Mouse (Mus musculus) embryonic facial prominence, embryonic 14.5 days (tissue): ENCODE results near the gene Nsrp1. TPM values are rescaled to one million over a fixed set of nuclear protein-coding genes. Genes with fewer than 3 reads are reported as not detected.

Source experiments
- ATAC-seq: fragments of 200-750 bp; cut with Nextera tagmentation; 2 replicates; pipeline ENCODE4 v1.8.0; 2017; ENCODE audit warnings: low read depth, moderate number of reproducible peaks, moderate TSS enrichment
- DNase-seq: peaks from one replicate; pipeline ENCODE4 v3.0.0-alpha.2; 2015; ENCODE audit warnings: low spot score
- H3K27ac ChIP-seq: fragments of 300-500 bp; sonication (generic); replicated peaks from 2 replicates; pipeline ENCODE4 v1.5.1; 2014; ENCODE audit warnings: low read depth, mild to moderate bottlenecking, low read length, moderate library complexity
- H3K27me3 ChIP-seq: fragments of 300-500 bp; sonication (generic); replicated peaks from 2 replicates; pipeline ENCODE4 v1.6.1; 2014; ENCODE audit warnings: low read length; ENCODE audit not compliant: control insufficient read depth, insufficient read depth
- H3K36me3 ChIP-seq: fragments of 300-500 bp; sonication (generic); 2 replicates; pipeline ENCODE4 v1.6.1; 2014; ENCODE audit warnings: low read length, mixed read lengths; ENCODE audit not compliant: control insufficient read depth, insufficient read depth
- H3K4me1 ChIP-seq: fragments of 300-500 bp; sonication (generic); 2 replicates; pipeline ENCODE4 v1.6.1; 2014; ENCODE audit warnings: antibody characterized with exemption, low read length; ENCODE audit not compliant: control insufficient read depth, insufficient read depth
- H3K4me2 ChIP-seq: fragments of 300-500 bp; sonication (generic); 2 replicates; pipeline ENCODE4 v1.6.1; 2014; ENCODE audit warnings: low read depth, mild to moderate bottlenecking, low read length, moderate library complexity, mixed read lengths
- H3K4me3 ChIP-seq: fragments of 300-500 bp; sonication (generic); 2 replicates; pipeline ENCODE4 v1.5.1; 2014; ENCODE audit warnings: low read depth, mild to moderate bottlenecking, low read length
- H3K9ac ChIP-seq: fragments of 300-500 bp; sonication (generic); 2 replicates; pipeline ENCODE4 v1.6.1; 2014; ENCODE audit warnings: low read depth, mild to moderate bottlenecking, low read length, moderate library complexity, mixed read lengths
- H3K9me3 ChIP-seq: fragments of 300-500 bp; sonication (generic); 2 replicates; pipeline ENCODE4 v1.6.1; 2016; ENCODE audit warnings: low read length; ENCODE audit not compliant: control insufficient read depth
- WGBS: fragments of 180-500 bp; shearing (Covaris S2); extraction: QIAGEN DNeasy Blood & Tissue Kit; methylation state at CpG from one replicate; pipeline ENCODE4 v1.1.7; 2014; 5-methylcytosine and 5-hydroxymethylcytosine counted together
- polyA plus RNA-seq: library from polyadenylated mRNA; unstranded; fragments of >200 nt; fragmentation: Nextera tagmentation; extraction: Ambion mirVana; gene quantifications from 2 replicates; pipeline ENCODE4 v1.2.1, GENCODE M21; 2014

Gene Nsrp1
- polyA plus RNA-seq, 1 experiment from 2014 or later: 63.6 TPM

- Histone ChIP-seq H3K9me3 (no peaks in the 10 kb centered on the region), H3K9ac (no peak overlapping the region), H3K4me3 (no peak overlapping the region), H3K27ac (no peak overlapping the region), H3K4me1 (no peaks in the 10 kb centered on the region), H3K27me3 (no peaks in the 10 kb centered on the region), H3K4me2 (no peak overlapping the region), H3K36me3 (no peaks in the 10 kb centered on the region)
- no peak for ATAC-seq
- WGBS: 49% methylated on average over 3 of the region's 3 CpGs
- peak; percentile 20 for DNase-seq
Observed at GRCm38 (mm10) chr11:77096581-77096980, 18.3 kb upstream of the Nsrp1 start.

- ATAC-seq (no peak), DNase-seq (no peak)
- Histone ChIP-seq H3K27ac (no peak overlapping the region), H3K27me3 (no peaks in the 10 kb centered on the region), H3K4me2 (no peak overlapping the region), H3K36me3 (no peaks in the 10 kb centered on the region), H3K4me3 (no peak overlapping the region), H3K9me3 (no peaks in the 10 kb centered on the region), H3K4me1 (no peaks in the 10 kb centered on the region), H3K9ac (no peak overlapping the region)
- 63% methylated on average over 10 of the region's 10 CpGs for WGBS
Observed at GRCm38 (mm10) chr11:77095206-77095605, 17.0 kb upstream of the Nsrp1 start.

GRCm38 (mm10) chr11:77094136-77094535 is 15.9 kb upstream of the Nsrp1 start:
- H3K4me1 ChIP-seq: no peaks in the 10 kb centered on the region
- H3K9me3 ChIP-seq: no peaks in the 10 kb centered on the region
- no peak overlapping the region for H3K9ac ChIP-seq
- H3K36me3 ChIP-seq: no peaks in the 10 kb centered on the region
- DNase-seq: no peak
- no peak overlapping the region for H3K27ac ChIP-seq
- ATAC-seq: no peak
- H3K27me3 ChIP-seq: no peaks in the 10 kb centered on the region
- 62% methylated on average over 8 of the region's 8 CpGs for WGBS
- H3K4me2 ChIP-seq: no peak overlapping the region
- H3K4me3 ChIP-seq: no peak overlapping the region

GRCm38 (mm10) chr11:77093208-77093607 is 15.0 kb upstream of the Nsrp1 start:
- H3K4me1 ChIP-seq: no peaks in the 10 kb centered on the region
- H3K9me3 ChIP-seq: no peaks in the 10 kb centered on the region
- H3K4me2 ChIP-seq: peak overlapping the region; percentile 45
- H3K9ac ChIP-seq: peak overlapping the region; percentile 30; the same call in 1 of the 2 replicates
- WGBS: 3% methylated on average over 11 of the region's 11 CpGs
- no peaks in the 10 kb centered on the region for H3K36me3 ChIP-seq
- H3K27me3 ChIP-seq: no peaks in the 10 kb centered on the region
- DNase-seq (peak; percentile 72), ATAC-seq (no peak)
- peak overlapping the region; percentile 24 for H3K4me3 ChIP-seq
- H3K27ac ChIP-seq: no peak overlapping the region

GRCm38 (mm10) chr11:77089162-77089561 is 10.9 kb upstream of the Nsrp1 start:
- Histone ChIP-seq H3K27ac (no peak overlapping the region), H3K9ac (no peak overlapping the region), H3K9me3 (no peaks in the 10 kb centered on the region), H3K4me3 (no peak overlapping the region), H3K4me2 (no peak overlapping the region), H3K36me3 (no peaks in the 10 kb centered on the region), H3K4me1 (no peaks in the 10 kb centered on the region), H3K27me3 (no peaks in the 10 kb centered on the region)
- ATAC-seq (no peak), DNase-seq (no peak)
- 68% methylated on average over 2 of the region's 2 CpGs for WGBS

- H3K9me3 ChIP-seq: no peaks in the 10 kb centered on the region
- H3K9ac ChIP-seq: no peak overlapping the region
- H3K27me3 ChIP-seq: no peaks in the 10 kb centered on the region
- H3K27ac ChIP-seq: no peak overlapping the region
- no peak overlapping the region for H3K4me3 ChIP-seq
- no peak for DNase-seq
- ATAC-seq: no peak
- no peaks in the 10 kb centered on the region for H3K36me3 ChIP-seq
- no peaks in the 10 kb centered on the region for H3K4me1 ChIP-seq
- H3K4me2 ChIP-seq: no peak overlapping the region
- 80% methylated on average over 2 of the region's 2 CpGs for WGBS
Observed at GRCm38 (mm10) chr11:77087004-77087403, 8.8 kb upstream of the Nsrp1 start.

GRCm38 (mm10) chr11:77084001-77084682 is 5.9 kb upstream of the Nsrp1 start:
- Histone ChIP-seq H3K4me2 (no peak overlapping the region), H3K9ac (no peak overlapping the region), H3K9me3 (no peaks in the 10 kb centered on the region), H3K27ac (no peak overlapping the region), H3K4me1 (no peaks in the 10 kb centered on the region), H3K27me3 (no peaks in the 10 kb centered on the region), H3K36me3 (no peaks in the 10 kb centered on the region), H3K4me3 (no peak overlapping the region)
- WGBS: 47% methylated on average over 5 of the region's 5 CpGs
- ATAC-seq (no peak), DNase-seq (no peak)

- peaks cover 15% of the 10 kb centered on the region; the same call in 1 of the 2 replicates for H3K36me3 ChIP-seq
- no peaks in the 10 kb centered on the region for H3K27me3 ChIP-seq
- WGBS: 91% methylated on average over 1 of the region's 1 CpGs
- H3K9me3 ChIP-seq: no peaks in the 10 kb centered on the region
- H3K4me1 ChIP-seq: 0 out of 2 replicates have a peak, but pooled peaks cover 4% of the 10 kb centered on the region
- no peak overlapping the region for H3K4me3 ChIP-seq
- H3K4me2 ChIP-seq: no peak overlapping the region
- ATAC-seq (no peak), DNase-seq (no peak)
- H3K27ac ChIP-seq: no peak overlapping the region
- no peak overlapping the region for H3K9ac ChIP-seq
Observed at GRCm38 (mm10) chr11:77079361-77079760, 1.1 kb upstream of the Nsrp1 start.

GRCm38 (mm10) chr11:77077792-77078191 is 443 bp downstream of the Nsrp1 start:
- 2% methylated on average over 16 of the region's 16 CpGs for WGBS
- Histone ChIP-seq H3K9me3 (no peaks in the 10 kb centered on the region), H3K27me3 (no peaks in the 10 kb centered on the region), H3K9ac (peak overlapping the region; percentile 89), H3K36me3 (peaks cover 30% of the 10 kb centered on the region; the same call in 1 of the 2 replicates), H3K4me1 (0 out of 2 replicates have a peak, but pooled peaks cover 4% of the 10 kb centered on the region), H3K27ac (peak overlapping the region; percentile 89), H3K4me2 (peak overlapping the region; percentile 65), H3K4me3 (peak overlapping the region; percentile 86)
- DNase-seq (no peak), ATAC-seq (peak; percentile 14; the same call in 1 of the 2 replicates)
